Mouse (Mus musculus) hindbrain, postnatal 0 days (tissue): ENCODE results near the gene Hmga1b. TPM values are rescaled to one million over a fixed set of nuclear protein-coding genes. Genes with fewer than 3 reads are reported as not detected.
A peak's percentile ranks its signal among the peaks of the same experiment; 100 is the strongest.
"Not testable (repeated sequence)": the region's sequence is repeated elsewhere in the genome, so short reads cannot be mapped to it uniquely, and the experiment has no call there.

ENCODE experiments used
- ATAC-seq: fragments of 200-750 bp; cut with Nextera tagmentation; 2 replicates; pipeline ENCODE4 v1.8.0; 2017; ENCODE audit warnings: mild to moderate bottlenecking, moderate TSS enrichment, moderate library complexity
- DNase-seq: peaks from one replicate; pipeline ENCODE4 v3.0.0-alpha.2; 2015; ENCODE audit warnings: low spot score
- H3K27ac ChIP-seq: fragments of 300-500 bp; sonication (generic); 2 replicates; pipeline ENCODE4 v1.5.1; 2014; ENCODE audit warnings: mild to moderate bottlenecking
- H3K27me3 ChIP-seq: fragments of 300-500 bp; sonication (generic); 2 replicates; pipeline ENCODE4 v1.6.1; 2014; ENCODE audit warnings: low read length, mixed read lengths; ENCODE audit not compliant: insufficient read depth
- H3K36me3 ChIP-seq: fragments of 300-500 bp; sonication (generic); 2 replicates; pipeline ENCODE4 v1.6.1; 2014; ENCODE audit warnings: low read length, mixed read lengths; ENCODE audit not compliant: insufficient read depth
- H3K4me1 ChIP-seq: fragments of 300-500 bp; sonication (generic); 2 replicates; pipeline ENCODE4 v1.6.1; 2014; ENCODE audit warnings: antibody characterized with exemption, low read length, mixed read lengths; ENCODE audit not compliant: insufficient read depth
- H3K4me2 ChIP-seq: fragments of 300-500 bp; sonication (generic); 2 replicates; pipeline ENCODE4 v1.6.1; 2014; ENCODE audit warnings: low read depth, mild to moderate bottlenecking, low read length, moderate library complexity, mixed read lengths
- H3K4me3 ChIP-seq: fragments of 300-500 bp; sonication (generic); 2 replicates; pipeline ENCODE4 v1.5.1; 2014; ENCODE audit warnings: low read length
- H3K9ac ChIP-seq: fragments of 300-500 bp; sonication (generic); replicated peaks from 2 replicates; pipeline ENCODE4 v1.6.1; 2014; ENCODE audit warnings: mild to moderate bottlenecking, low read length, moderate library complexity, mixed read lengths
- H3K9me3 ChIP-seq: fragments of 300-500 bp; sonication (generic); 2 replicates; pipeline ENCODE4 v1.6.1; 2016; ENCODE audit warnings: low read length, mixed read lengths
- CTCF ChIP-seq: IDR thresholded peaks from 2 replicates; pipeline ENCODE4 v1.5.1; 2016; ENCODE audit warnings: antibody characterized with exemption, control low read depth, low read depth
- WGBS: fragments of 180-500 bp; shearing (Covaris S2); extraction: QIAGEN DNeasy Blood & Tissue Kit; methylation state at CpG from one replicate; pipeline ENCODE4 v1.1.7; 2014; 5-methylcytosine and 5-hydroxymethylcytosine counted together
- polyA plus RNA-seq: library from polyadenylated mRNA; unstranded; fragments of >200 nt; fragmentation: Nextera tagmentation; extraction: Ambion mirVana; gene quantifications from 2 replicates; pipeline ENCODE4 v1.2.1, GENCODE M21; 2015
- total RNA-seq: library from RNA; depleted of rRNA; stranded (reverse); fragments of >200 nt; gene quantifications from 2 replicates; pipeline ENCODE4 v1.2.3, GENCODE M21; 2014

Hmga1b gene
- total and polyA plus RNA-seq, 2 experiments from 2014 or later: 0.42 to 1.9 TPM

- ATAC-seq: no peak; the same call in 1 of the 2 replicates
- H3K27me3 ChIP-seq: no peaks in the 10 kb centered on the region
- no peaks in the 10 kb centered on the region for H3K9me3 ChIP-seq
- peaks cover 13% of the 10 kb centered on the region; the same call in 1 of the 2 replicates for H3K4me1 ChIP-seq
- peak overlapping the region; percentile 87 for H3K27ac ChIP-seq
- no peak for DNase-seq
- TF ChIP-seq CTCF: no peak
- peak overlapping the region; percentile 98 for H3K4me2 ChIP-seq
- 2% methylated on average over 42 of the region's 42 CpGs for WGBS
- H3K4me3 ChIP-seq: peak overlapping the region; percentile 82
- H3K9ac ChIP-seq: peak overlapping the region; percentile 92
- H3K36me3 ChIP-seq: peaks cover 38% of the 10 kb centered on the region
Measured at GRCm38 (mm10) chr11:120783426-120784063, 21.0 kb downstream of the Hmga1b start.

- peak; percentile 89 for DNase-seq
- peak within 1 kb of the TSS; percentile 82 for H3K4me3 ChIP-seq
- peak within 1 kb of the TSS; percentile 92 for H3K9ac ChIP-seq
- no peak for TF ChIP-seq CTCF
- ATAC-seq: peak; percentile 81
- H3K27ac ChIP-seq: peak within 1 kb of the TSS; percentile 87
- no peaks in the 10 kb centered on the region for H3K9me3 ChIP-seq
- peaks cover 41% of the 10 kb centered on the region for H3K36me3 ChIP-seq
- WGBS: 1% methylated on average over 91 of the region's 107 CpGs
- peak within 1 kb of the TSS; percentile 98 for H3K4me2 ChIP-seq
- peaks cover 13% of the 10 kb centered on the region; the same call in 1 of the 2 replicates for H3K4me1 ChIP-seq
- no peaks in the 10 kb centered on the region for H3K27me3 ChIP-seq
Measured at GRCm38 (mm10) chr11:120784064-120784791, 21.6 kb downstream of the Hmga1b start, which contains the start of the genes Rfng and Gps1. TSS of gene Rfng (minus strand) at chr11:120784207. TSS of gene Gps1 (plus strand) at chr11:120784272.

- TF ChIP-seq CTCF: no peak
- Histone ChIP-seq H3K4me1 (peaks cover 13% of the 10 kb centered on the region; the same call in 1 of the 2 replicates), H3K9ac (peak overlapping the region; percentile 92), H3K4me3 (peak overlapping the region; percentile 82), H3K36me3 (peaks cover 47% of the 10 kb centered on the region), H3K4me2 (peak overlapping the region; percentile 98), H3K9me3 (no peaks in the 10 kb centered on the region), H3K27ac (peak overlapping the region; percentile 87), H3K27me3 (no peaks in the 10 kb centered on the region)
- ATAC-seq (no peak), DNase-seq (no peak)
- WGBS: 37% methylated on average over 9 of the region's 9 CpGs
Measured at GRCm38 (mm10) chr11:120785145-120785544, 22.6 kb downstream of the Hmga1b start.

- peaks cover 58% of the 10 kb centered on the region for H3K36me3 ChIP-seq
- ATAC-seq, H3K27me3 ChIP-seq, H3K27ac ChIP-seq, H3K4me1 ChIP-seq, H3K4me2 ChIP-seq, H3K9ac ChIP-seq, H3K9me3 ChIP-seq, H3K4me3 ChIP-seq, DNase-seq: not testable (repeated sequence)
- 89% methylated on average over 9 of the region's 10 CpGs for WGBS
Measured at GRCm38 (mm10) chr11:120788460-120788859, 25.9 kb downstream of the Hmga1b start.

- Histone ChIP-seq H3K36me3 (peaks cover 58% of the 10 kb centered on the region), H3K4me1 (0 out of 2 replicates have a peak, but pooled peaks cover 7% of the 10 kb centered on the region), H3K27me3 (no peaks in the 10 kb centered on the region), H3K9ac (no peak overlapping the region), H3K4me3 (no peak overlapping the region), H3K9me3 (no peaks in the 10 kb centered on the region), H3K27ac (no peak overlapping the region), H3K4me2 (no peak overlapping the region)
- WGBS: 89% methylated on average over 4 of the region's 4 CpGs
- DNase-seq (no peak), ATAC-seq (no peak)
- no peak for TF ChIP-seq CTCF
Measured at GRCm38 (mm10) chr11:120789355-120789754, 26.8 kb downstream of the Hmga1b start.

GRCm38 (mm10) chr11:120789810-120790209 is 27.2 kb downstream of the Hmga1b start:
- Histone ChIP-seq H3K36me3 (peaks cover 58% of the 10 kb centered on the region), H3K4me3 (no peak overlapping the region), H3K4me2 (no peak overlapping the region), H3K9ac (no peak overlapping the region), H3K9me3 (no peaks in the 10 kb centered on the region), H3K27me3 (no peaks in the 10 kb centered on the region), H3K27ac (no peak overlapping the region), H3K4me1 (0 out of 2 replicates have a peak, but pooled peaks cover 7% of the 10 kb centered on the region)
- DNase-seq: no peak
- no peak for ATAC-seq
- WGBS: 87% methylated on average over 3 of the region's 3 CpGs
- TF ChIP-seq CTCF: peak; percentile 29; the same call in 1 of the 2 replicates
